ENCODE assay signal across 8 mouse cellular contexts in genomic region chr12:32819823-32820605, GRCm38 (mm10). TPM values are rescaled to one million over a fixed set of nuclear protein-coding genes. Genes with fewer than 3 reads are reported as not detected.
DNase-seq lines count a peak whose midpoint lies in the region; ATAC-seq and TF ChIP-seq lines count a peak whose summit lies in the region.

No protein-coding gene starts in this region.

- H3K4me1 ChIP-seq in bone marrow, adult 2 months (ENCODE audit: control insufficient read depth, insufficient read depth, low read length): peaks cover 2% of the 10 kb centered on the region
- H3K4me1 ChIP-seq in embryonic facial prominence, embryonic 15.5 days: no peaks in the 10 kb centered on the region
- no peaks in the 10 kb centered on the region for H3K4me1 ChIP-seq in limb, embryonic 14.5 days (ENCODE audit: control insufficient read depth, insufficient read depth, low read length)
- H3K4me1 ChIP-seq in midbrain, postnatal 0 days (ENCODE audit: insufficient read depth, low read length): no peaks in the 10 kb centered on the region

- 0 out of 2 replicates have a peak, but pooled peaks have one; percentile 0 for TF ChIP-seq CTCF in bone marrow, adult 2 months (IDR thresholded peaks at IDR 0.05; ENCODE audit: control insufficient read depth, insufficient read depth, low read length)
- TF ChIP-seq CTCF in midbrain, postnatal 0 days (IDR thresholded peaks at IDR 0.05): peak; percentile 16

- peak; percentile 98 for DNase-seq in 416B (ENCODE audit: low read depth)
- DNase-seq in heart, adult 8-10 months (ENCODE audit: low spot score): peak; percentile 98
- peak; percentile 99 for DNase-seq in kidney, adult 9 months
- peak; percentile 96 for DNase-seq in limb, embryonic 14.5 days (ENCODE audit: low spot score)
- DNase-seq in midbrain, postnatal 0 days (ENCODE audit: low spot score): peak; percentile 98
- peak; percentile 95 to 97 for DNase-seq in spleen, postnatal 14 days (ENCODE audit: low spot score in 2 of 2)

- H3K27me3 ChIP-seq in embryonic facial prominence, embryonic 15.5 days: no peaks in the 10 kb centered on the region
- H3K27me3 ChIP-seq in limb, embryonic 14.5 days (ENCODE audit: control insufficient read depth, insufficient read depth, low read length): no peaks in the 10 kb centered on the region
- no peaks in the 10 kb centered on the region for H3K27me3 ChIP-seq in midbrain, postnatal 0 days (ENCODE audit: insufficient read depth, low read length)

- peak overlapping the region; percentile 94 for H3K4me3 ChIP-seq in bone marrow, adult 2 months (replicated peaks; ENCODE audit: control insufficient read depth, low read depth, low read length)
- peak overlapping the region; percentile 90 for H3K4me3 ChIP-seq in embryonic facial prominence, embryonic 15.5 days (replicated peaks)
- peak overlapping the region; percentile 83 for H3K4me3 ChIP-seq in limb, embryonic 14.5 days (replicated peaks; ENCODE audit: low read length)
- peak overlapping the region; percentile 63 for H3K4me3 ChIP-seq in midbrain, postnatal 0 days (ENCODE audit: low read depth, low read length)

- H3K4me2 ChIP-seq in embryonic facial prominence, embryonic 15.5 days (replicated peaks): peak overlapping the region; percentile 71
- peak overlapping the region; percentile 62 for H3K4me2 ChIP-seq in limb, embryonic 14.5 days (replicated peaks; ENCODE audit: low read depth, low read length, severe bottlenecking)
- peak overlapping the region; percentile 71 for H3K4me2 ChIP-seq in midbrain, postnatal 0 days (ENCODE audit: low read depth, low read length, poor library complexity, severe bottlenecking)

- H3K9ac ChIP-seq in embryonic facial prominence, embryonic 15.5 days: peak overlapping the region; percentile 63
- H3K9ac ChIP-seq in limb, embryonic 14.5 days (ENCODE audit: low read depth, low read length, severe bottlenecking): peak overlapping the region; percentile 75
- H3K9ac ChIP-seq in midbrain, postnatal 0 days (replicated peaks; ENCODE audit: low read length, poor library complexity, severe bottlenecking): peak overlapping the region; percentile 84

- no peaks in the 10 kb centered on the region for H3K36me3 ChIP-seq in embryonic facial prominence, embryonic 15.5 days
- no peaks in the 10 kb centered on the region for H3K36me3 ChIP-seq in limb, embryonic 14.5 days (ENCODE audit: control insufficient read depth, insufficient read depth, low read length)
- no peaks in the 10 kb centered on the region for H3K36me3 ChIP-seq in midbrain, postnatal 0 days (ENCODE audit: insufficient read depth, low read length)

- peak; percentile 98 for ATAC-seq in embryonic facial prominence, embryonic 15.5 days (ENCODE audit: insufficient number of reproducible peaks, low FRiP score, low TSS enrichment, low read depth)
- ATAC-seq in limb, embryonic 14.5 days (ENCODE audit: low FRiP score, low read depth): peak; percentile 95
- peak; percentile 97 for ATAC-seq in midbrain, postnatal 0 days (ENCODE audit: low FRiP score)

- TF ChIP-seq POLR2A in bone marrow, adult 2 months (IDR thresholded peaks at IDR 0.05; ENCODE audit: borderline replicate concordance, control insufficient read depth, low read depth, low read length): peak; percentile 76
- TF ChIP-seq POLR2A in limb, embryonic 14.5 days (IDR thresholded peaks at IDR 0.05; ENCODE audit: borderline replicate concordance, extremely low read depth, insufficient read depth, insufficient read length): peak; percentile 80; the same call in 1 of the 2 replicates

- H3K9me3 ChIP-seq in embryonic facial prominence, embryonic 15.5 days (replicated peaks): no peaks in the 10 kb centered on the region
- no peaks in the 10 kb centered on the region for H3K9me3 ChIP-seq in limb, embryonic 14.5 days (ENCODE audit: control insufficient read depth, low read length)
- no peaks in the 10 kb centered on the region for H3K9me3 ChIP-seq in midbrain, postnatal 0 days (ENCODE audit: low read length)

- peak overlapping the region; percentile 92 for H3K27ac ChIP-seq in bone marrow, adult 2 months (ENCODE audit: control insufficient read depth, insufficient read depth, low read depth, low read length, poor library complexity)
- peak overlapping the region; percentile 96 for H3K27ac ChIP-seq in embryonic facial prominence, embryonic 15.5 days (replicated peaks)
- H3K27ac ChIP-seq in limb, embryonic 14.5 days (replicated peaks; ENCODE audit: low read depth, low read length): peak overlapping the region; percentile 92
- H3K27ac ChIP-seq in midbrain, postnatal 0 days (ENCODE audit: low read depth, low read length): peak overlapping the region; percentile 96

- under 1% methylated on average over 80 of the region's 80 CpGs for WGBS in bone marrow, adult 2 months
- WGBS in embryonic facial prominence, embryonic 15.5 days: under 1% methylated on average over 65 of the region's 80 CpGs
- under 1% methylated on average over 38 of the region's 80 CpGs for WGBS in limb, embryonic 14.5 days
- under 1% methylated on average over 48 of the region's 80 CpGs for WGBS in midbrain, postnatal 0 days

RNA-seq across cellular contexts. Expression of gene Nampt, which starts 0.7 kb away (rescaled TPM):
- 7.6 and 22.4 TPM in 2 replicates for polyA plus RNA-seq in bone marrow, adult 2 months (2011; ENCODE audit: insufficient read depth, insufficient read length, low replicate concordance, missing spikeins)
- polyA plus RNA-seq in embryonic facial prominence, embryonic 15.5 days (2015; fragmentation: Nextera tagmentation; extraction: Ambion mirVana): 19.6 and 23.8 TPM in 2 replicates
- total RNA-seq in heart, adult 8-10 months (2022): 100 to 1,000 TPM; 154 to 156 (median 155) TPM
- 12.5 and 15.8 TPM in 2 replicates for polyA plus RNA-seq in limb, embryonic 14.5 days (2012; rRNA removed)
- polyA plus RNA-seq in limb, embryonic 14.5 days (2014; fragmentation: Nextera tagmentation; extraction: Ambion mirVana): 18.4 and 19.4 TPM in 2 replicates
- total RNA-seq in midbrain, postnatal 0 days (2014; rRNA removed): 34.7 and 41.9 TPM in 2 replicates
- polyA plus RNA-seq in midbrain, postnatal 0 days (2015; fragmentation: Nextera tagmentation; extraction: Ambion mirVana): 24.0 and 24.1 TPM in 2 replicates

Comparison
In these comparisons a context has a peak if more than half of its experiments do, and no peak if none do; other contexts are left out.
1. Peak in every context shown above with its lines: DNase-seq, ATAC-seq, H3K4me3 ChIP-seq and H3K27ac ChIP-seq.